Mouse (Mus musculus) ZHBTc4 (cell line): ENCODE results near the gene Zfp953.
"Not testable (repeated sequence)": the region's sequence is repeated elsewhere in the genome, so short reads cannot be mapped to it uniquely, and the experiment has no call there.

Experiments used
- DNase-seq: peaks from one replicate; pipeline ENCODE4 v3.0.0-alpha.2; 2011; ENCODE audit warnings: low read depth, low spot score

The Zfp953 gene

GRCm38 (mm10) chr13:67360131-67360744 lies at the start of gene Zfp953, which contains the start of gene Gm28044:
Gene Zfp953 (minus strand): TSS chr13:67360605.
Gene Gm28044 (minus strand): TSS chr13:67360536.
- DNase-seq: peak; percentile 87

- peak; percentile 49 for DNase-seq
Observed at GRCm38 (mm10) chr13:67399183-67399903, 38.9 kb upstream of the Zfp953 start, which contains the start of gene Zfp429. Gene Zfp429 (minus strand): TSS chr13:67399819.

- not testable (repeated sequence) for DNase-seq
Observed at GRCm38 (mm10) chr13:67376255-67376654, 15.8 kb upstream of the Zfp953 start.

- peak; percentile 82 for DNase-seq
Observed at GRCm38 (mm10) chr13:67375050-67375911, 14.9 kb upstream of the Zfp953 start, which contains the start of the genes Gm28041 and Zfp456. Gene Gm28041 (minus strand): TSS chr13:67375733. Gene Zfp456 (minus strand): TSS chr13:67375810.

- no peak for DNase-seq
Observed at GRCm38 (mm10) chr13:67351854-67352253, 8.6 kb downstream of the Zfp953 start.

GRCm38 (mm10) chr13:67343422-67343821 lies 17.0 kb downstream of the Zfp953 start:
- no peak for DNase-seq

- DNase-seq: no peak
Observed at GRCm38 (mm10) chr13:67332877-67333276, 27.5 kb downstream of the Zfp953 start.

- peak; percentile 89 for DNase-seq
Observed at GRCm38 (mm10) chr13:67332019-67332724, 28.2 kb downstream of the Zfp953 start, which contains the start of gene Zfp595. Gene Zfp595 (minus strand): TSS chr13:67332570.

GRCm38 (mm10) chr13:67306718-67307117 lies 53.7 kb downstream of the Zfp953 start:
- DNase-seq: peak; percentile 10

- peak; percentile 89 for DNase-seq
Observed at GRCm38 (mm10) chr13:67305822-67306672, 54.4 kb downstream of the Zfp953 start, which contains the start of gene Zfp457. Gene Zfp457 (minus strand): TSS chr13:67306485.
